Mouse (Mus musculus) naive thymus-derived CD4-positive, alpha-beta T cell, adult 2 months (primary cell): ENCODE measurements around the gene Cyp11a1.

ENCODE experiments used
- DNase-seq: peaks from one replicate; pipeline ENCODE4 v3.0.0-alpha.2; 2011; ENCODE audit warnings: low read depth

Cyp11a1 gene

DNA sequence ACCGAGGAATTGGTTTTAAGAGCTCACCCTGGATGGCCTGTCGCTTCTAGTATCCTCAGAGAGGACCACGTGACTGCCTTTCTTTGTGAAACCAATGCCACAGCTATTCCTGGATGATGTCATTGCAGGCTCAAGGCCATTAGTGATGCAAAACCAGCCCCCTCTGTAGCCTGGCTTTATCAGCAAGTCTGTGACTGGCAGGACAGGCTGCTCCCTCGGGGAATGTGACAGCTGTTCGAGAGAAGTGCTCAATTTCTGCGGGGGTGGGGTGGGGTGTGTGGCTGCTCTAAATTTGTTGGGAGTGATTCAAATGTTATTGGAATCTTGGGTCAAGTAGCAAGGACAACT lies 2.8 kb downstream of the Cyp11a1 start:
- no peak for DNase-seq

DNA sequence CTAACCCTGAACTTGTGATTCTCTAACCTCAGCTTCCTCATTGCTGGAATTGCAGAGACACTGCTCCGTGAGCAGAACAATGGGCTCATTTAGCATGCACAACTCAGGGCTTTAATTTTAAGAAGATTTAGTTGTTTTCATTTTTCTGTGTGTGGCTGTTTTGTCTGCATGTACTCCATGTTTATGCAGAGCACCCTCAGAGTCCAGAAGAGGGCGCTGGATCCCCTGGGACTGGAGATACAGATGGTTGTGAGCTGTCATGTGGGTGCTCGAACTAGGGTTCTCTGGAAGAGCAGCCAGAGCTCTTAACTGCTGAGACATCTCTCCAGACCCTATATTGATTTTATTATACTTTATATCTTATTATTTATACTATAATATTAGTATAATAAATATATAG lies 3.4 kb downstream of the Cyp11a1 start:
- no peak for DNase-seq

- DNase-seq = no peak
These were observed 4.8 kb downstream of the Cyp11a1 start for GRCm38 (mm10) chr9:58011027-58011426.

- DNase-seq = no peak
These were observed 5.3 kb downstream of the Cyp11a1 start for GRCm38 (mm10) chr9:58011552-58011951.

GRCm38 (mm10) chr9:58012486-58012885 lies 6.3 kb downstream of the Cyp11a1 start:
- DNase-seq = no peak

DNA sequence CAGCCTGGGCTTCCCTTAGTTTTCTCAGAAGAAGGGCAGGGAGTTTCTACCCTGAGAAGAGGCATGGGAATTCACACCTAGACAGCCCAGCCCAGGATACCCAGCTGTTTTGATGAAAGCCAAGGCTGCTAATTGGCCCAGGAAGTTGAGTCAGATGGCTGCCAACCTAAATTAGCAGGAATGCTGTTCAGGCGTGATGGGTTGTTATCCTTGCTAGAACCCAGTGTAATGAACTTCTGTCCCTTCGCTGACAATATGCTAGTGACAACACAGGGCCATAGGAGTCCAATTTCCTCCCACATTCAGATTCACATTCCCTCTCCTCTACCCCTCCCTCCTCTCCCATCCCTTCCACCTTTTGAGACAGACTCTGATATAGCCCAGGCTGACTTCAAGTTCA lies 6.7 kb downstream of the Cyp11a1 start:
- DNase-seq = no peak

DNA sequence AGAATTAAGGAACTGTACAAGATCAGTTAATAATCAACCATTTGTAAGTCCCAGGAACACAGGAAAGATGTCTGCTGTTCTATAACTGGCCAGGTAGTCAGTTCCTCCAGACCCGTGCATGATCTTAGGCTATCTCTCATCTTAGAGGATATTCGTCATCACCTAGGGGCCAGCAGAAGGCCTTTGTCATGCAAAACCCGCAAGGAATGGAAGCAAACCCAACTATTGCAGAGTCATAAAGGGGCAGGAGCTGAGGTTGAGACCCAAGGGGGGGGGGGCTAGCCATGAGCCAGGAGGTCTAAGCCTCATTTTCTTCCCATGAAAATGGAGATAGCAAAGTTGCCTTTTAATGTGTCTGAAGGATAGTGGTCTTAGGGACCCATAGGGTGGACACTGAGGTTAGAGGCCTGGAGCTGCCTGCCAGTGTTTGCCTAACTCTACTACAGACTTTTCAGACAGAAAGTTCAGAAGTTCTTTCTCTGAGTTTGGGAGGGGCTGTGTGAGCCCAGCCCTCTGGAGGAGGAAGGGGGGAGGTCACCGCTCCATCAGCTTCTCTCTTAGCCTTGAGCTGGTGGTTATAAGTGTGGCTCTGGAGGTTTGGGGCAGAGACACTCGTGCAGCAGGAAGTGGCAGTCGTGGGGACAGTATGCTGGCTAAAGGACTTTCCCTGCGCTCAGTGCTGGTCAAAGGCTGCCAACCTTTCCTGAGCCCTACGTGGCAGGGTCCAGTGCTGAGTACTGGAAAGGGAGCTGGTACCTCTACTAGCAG lies 8.4 kb downstream of the Cyp11a1 start:
- no peak for DNase-seq

GRCm38 (mm10) chr9:58015856-58016255 lies 9.6 kb downstream of the Cyp11a1 start:
- DNase-seq = no peak

DNA sequence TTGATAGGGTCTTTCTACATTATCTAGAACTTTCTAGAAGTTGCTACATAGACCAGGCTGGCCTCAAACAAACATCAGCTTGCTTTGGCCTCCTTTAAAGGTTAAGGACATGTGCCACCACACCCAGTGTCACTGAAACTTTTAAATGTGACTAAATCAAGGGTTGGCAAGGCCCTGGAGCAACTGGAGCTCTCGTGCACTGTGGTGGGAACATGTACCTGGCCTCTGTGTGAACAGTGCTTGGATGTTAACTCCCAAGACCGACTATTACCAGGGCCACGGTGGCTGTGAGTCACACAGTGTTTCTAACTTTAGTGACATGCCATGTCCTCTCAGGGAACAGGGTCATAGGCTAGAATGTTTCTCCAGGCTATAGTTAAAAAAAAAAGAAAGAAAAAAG lies 10.8 kb downstream of the Cyp11a1 start:
- DNase-seq = no peak

DNA sequence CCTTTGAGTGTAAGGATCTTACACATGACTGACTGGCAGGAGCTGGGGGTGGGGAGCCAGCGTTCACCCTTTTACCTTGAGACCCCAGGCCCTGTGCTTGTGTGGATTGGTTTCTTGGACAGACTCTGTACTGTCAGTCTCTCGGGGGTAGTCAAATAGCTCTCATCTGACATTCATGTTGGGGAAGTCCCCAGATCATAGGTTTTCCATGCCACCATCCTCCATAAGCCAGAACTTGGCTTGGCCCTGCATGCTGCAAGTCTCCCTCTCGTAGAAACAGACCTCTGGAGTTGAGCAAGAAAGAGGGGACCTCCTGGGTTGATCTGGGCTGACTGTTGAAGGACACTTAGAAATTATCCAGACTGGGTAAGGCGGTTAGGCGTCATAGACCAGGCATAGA lies 12.2 kb downstream of the Cyp11a1 start:
- DNase-seq = no peak

DNA sequence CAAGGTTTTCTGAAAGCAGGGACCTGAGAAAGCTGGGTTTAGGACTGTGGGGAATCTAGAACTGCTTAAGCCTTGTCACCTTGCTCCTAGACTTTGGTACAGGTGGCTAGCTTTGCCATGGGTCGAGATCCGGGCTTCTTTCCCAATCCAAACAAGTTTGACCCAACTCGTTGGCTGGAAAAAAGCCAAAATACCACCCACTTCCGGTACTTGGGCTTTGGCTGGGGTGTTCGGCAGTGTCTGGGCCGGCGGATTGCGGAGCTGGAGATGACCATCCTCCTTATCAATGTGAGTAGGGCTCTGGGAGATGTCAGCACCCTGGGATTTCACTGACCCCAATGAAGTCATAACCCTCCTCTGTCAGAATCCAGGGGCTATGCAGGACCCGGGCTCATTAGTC lies 19.8 kb downstream of the Cyp11a1 start:
- no peak for DNase-seq

- no peak for DNase-seq
These were observed 21.4 kb downstream of the Cyp11a1 start for GRCm38 (mm10) chr9:58027426-58028180.

DNA sequence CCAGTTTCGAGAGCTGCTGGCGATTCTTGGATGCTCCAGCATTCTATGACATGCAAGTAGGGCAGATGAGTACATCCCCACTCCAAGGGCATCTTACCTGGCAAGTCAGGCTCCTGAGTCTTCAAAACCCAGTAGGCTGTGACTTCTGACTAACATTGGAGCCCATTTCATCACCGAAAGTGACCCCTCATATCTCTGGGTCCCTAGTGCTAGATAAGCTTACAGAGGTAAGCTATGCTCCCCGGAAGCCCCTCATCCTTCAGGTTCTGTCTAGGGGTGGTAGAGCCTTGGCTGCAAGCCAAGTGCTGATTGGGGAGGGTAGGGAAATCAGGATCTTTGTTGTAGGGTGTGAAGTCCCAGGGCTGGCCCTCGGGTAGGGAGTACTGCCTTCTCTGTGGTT lies 22.6 kb downstream of the Cyp11a1 start:
- DNase-seq = no peak

- DNase-seq = no peak
These were observed 23.4 kb downstream of the Cyp11a1 start for GRCm38 (mm10) chr9:58029635-58030034.

DNA sequence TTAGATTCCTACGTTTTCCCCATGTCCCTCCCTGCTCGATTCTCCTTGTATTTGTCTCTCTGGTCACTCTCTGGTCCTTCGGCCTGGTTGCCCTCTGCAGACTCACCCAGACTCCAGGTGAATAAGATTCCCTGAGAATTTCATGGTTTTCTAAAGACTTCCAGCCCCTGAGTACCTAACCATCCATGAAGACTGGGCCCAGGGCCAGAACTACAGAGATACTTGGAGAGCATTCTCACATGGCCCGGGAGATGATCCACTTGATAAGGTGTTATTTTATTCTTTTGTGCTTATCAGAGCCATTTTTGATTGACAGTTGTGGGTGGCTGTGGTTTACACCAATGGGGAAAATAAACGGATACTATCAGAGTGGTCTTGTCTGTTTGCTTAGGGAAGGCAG lies 25.7 kb downstream of the Cyp11a1 start:
- DNase-seq = no peak

DNA sequence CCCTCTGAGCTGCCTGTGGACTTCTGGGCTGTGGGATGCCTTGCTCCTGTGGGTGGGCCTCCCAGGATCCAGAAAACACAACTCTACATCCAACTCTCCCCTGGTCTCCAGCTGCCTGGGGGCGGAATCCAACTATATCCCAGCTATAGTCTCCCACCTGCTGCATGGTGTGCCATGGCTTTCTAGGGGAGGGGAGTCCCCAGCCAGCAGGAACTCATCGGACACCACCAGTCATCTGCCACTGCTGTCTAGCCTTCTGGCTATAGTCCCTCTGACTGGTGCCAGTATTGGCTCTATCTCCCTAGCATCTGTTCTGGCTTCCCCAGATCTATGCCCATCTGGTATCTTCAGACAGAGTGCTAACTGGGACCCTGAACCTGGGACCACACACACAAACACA lies 29.3 kb downstream of the Cyp11a1 start:
- no peak for DNase-seq

- no peak for DNase-seq
These were observed 29.9 kb downstream of the Cyp11a1 start for GRCm38 (mm10) chr9:58035951-58036698.

DNA sequence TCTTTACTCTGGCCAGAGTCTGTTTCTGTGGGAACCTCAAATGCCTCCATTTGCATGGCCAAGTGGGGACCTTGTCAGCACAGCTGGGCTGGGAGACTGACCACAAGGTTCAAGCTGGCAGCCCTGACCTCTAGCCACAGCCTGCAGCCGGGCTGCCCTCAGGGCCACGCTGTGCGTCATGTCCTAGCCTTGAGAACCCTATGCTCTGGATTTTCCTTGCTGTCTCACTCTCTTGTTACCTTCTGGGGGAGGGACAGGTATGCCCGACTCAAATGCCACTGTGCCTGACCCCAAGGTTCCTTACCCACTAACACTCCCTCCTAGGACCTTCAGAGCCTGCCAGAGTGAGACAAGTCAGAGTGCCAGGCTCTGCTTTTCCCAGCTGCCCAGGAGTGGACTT lies 30.8 kb downstream of the Cyp11a1 start:
- no peak for DNase-seq

DNA sequence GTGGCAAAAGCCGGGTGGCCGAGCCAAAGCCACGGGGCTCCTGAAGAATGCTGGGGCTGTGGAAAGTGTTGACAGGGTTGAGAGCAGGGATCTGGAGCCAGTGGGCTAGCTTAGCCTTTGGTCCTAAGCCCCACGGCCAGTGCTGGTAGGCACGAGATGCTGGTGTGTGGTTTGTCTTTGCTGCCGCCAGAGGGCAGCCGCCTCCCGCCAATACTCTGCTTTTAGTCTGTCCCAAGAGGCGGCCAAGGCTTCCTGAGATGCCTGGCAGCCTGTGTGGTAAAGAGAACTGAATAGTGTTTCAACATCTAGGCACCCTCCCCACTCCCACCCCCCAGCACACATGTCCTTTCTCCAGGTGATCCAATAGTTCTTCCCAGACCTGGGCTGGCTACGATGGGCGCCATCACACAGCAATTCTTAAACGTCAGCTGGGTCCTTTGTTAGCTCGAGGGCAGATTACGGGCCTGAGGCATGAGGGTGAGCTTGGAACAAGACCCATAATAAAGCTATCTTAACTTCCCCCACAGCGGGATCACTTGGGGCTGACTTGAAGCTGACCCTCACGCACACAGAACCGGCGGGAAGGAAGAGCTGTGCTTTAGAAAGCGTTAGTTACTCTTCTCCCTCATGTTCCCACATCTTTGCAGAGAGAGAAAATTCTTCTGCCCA lies 32.4 kb downstream of the Cyp11a1 start:
- DNase-seq = peak; percentile 77

- no peak for DNase-seq
These were observed 34.8 kb downstream of the Cyp11a1 start for GRCm38 (mm10) chr9:58040977-58041376.

DNA sequence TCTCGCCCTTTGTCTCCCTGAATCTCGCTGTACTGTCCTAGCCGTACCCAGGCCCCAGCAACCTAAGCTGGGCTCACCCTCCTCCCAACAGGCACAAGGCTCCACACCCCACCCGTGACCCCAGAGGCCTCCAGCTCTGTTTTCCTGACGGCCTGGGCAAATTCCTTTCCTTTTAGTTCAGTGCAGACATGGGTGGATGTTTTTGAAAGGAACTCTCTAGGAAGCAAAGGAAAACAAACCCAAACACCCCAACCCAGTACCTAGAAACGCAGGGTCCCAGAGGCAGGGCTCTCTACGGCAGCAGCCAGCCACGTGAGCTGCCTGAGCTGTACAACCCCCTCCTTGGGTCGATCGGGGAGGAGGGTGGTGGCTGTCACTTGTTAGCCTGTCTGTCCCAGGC lies 36.2 kb downstream of the Cyp11a1 start:
- DNase-seq = no peak

DNA sequence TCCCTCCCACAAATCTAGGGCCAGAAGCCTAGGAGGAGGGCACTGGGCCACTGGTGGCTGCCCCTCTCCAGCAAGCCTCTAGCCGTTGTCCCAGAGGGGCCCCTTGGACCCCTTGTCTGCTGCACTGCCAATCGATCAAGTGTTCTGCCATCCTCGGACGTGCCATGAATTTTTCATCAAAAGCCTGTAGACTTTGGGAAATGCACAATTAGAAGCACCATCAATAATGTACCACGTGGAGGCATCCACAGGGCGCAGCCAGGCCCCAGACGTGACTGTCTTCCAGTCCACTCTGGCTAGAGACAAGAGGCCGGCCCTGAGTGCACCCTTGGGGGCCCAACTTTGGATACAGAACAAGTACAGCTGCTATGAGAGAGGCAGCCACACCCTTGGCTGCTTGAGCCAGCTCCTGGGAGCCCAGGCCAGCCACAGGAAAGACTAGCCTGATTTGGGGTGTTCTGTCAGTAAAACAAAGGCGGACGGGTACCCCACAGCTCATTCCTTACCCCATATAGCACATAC lies 37.3 kb downstream of the Cyp11a1 start:
- DNase-seq = no peak
